Mouse (Mus musculus): Measurements from ENCODE around the gene Tal1. TPM values are rescaled to one million over a fixed set of nuclear protein-coding genes. Genes with fewer than 3 reads are reported as not detected.

Tal1 gene
- total RNA-seq (2021): 1 to 10 TPM; 1.2 TPM
- long read RNA-seq, experiment 1, partial matches to known transcripts: 0 of 2 reads
- long read RNA-seq, experiment 1, other reads (novel, unspliced or antisense): 2 of 2 reads
- long read RNA-seq, experiment 2: 0 reads

- DNase-seq: peak; percentile 24 to 34
- intact Hi-C loops (cut with DNase I): no loop called here
These were observed at the start of gene Tal1 for GRCm38 (mm10) chr4:115056371-115056920. Gene Tal1 (plus strand): TSS chr4:115056426.

- intact Hi-C loops (cut with DNase I): no loop called here
- no peak for DNase-seq
These were observed 42.0 kb upstream of the Tal1 start for GRCm38 (mm10) chr4:115014276-115014675.

- intact Hi-C loops (cut with DNase I): no loop called here
- no peak for DNase-seq
These were observed 36.2 kb upstream of the Tal1 start for GRCm38 (mm10) chr4:115019997-115020396.

GRCm38 (mm10) chr4:115035043-115035442 is 21.2 kb upstream of the Tal1 start:
- DNase-seq: peak in 1 of 2 experiments; percentile 12
- intact Hi-C loops (cut with DNase I): no loop called here

- no peak for DNase-seq
- intact Hi-C loops (cut with DNase I): no loop called here
These were observed 18.0 kb upstream of the Tal1 start for GRCm38 (mm10) chr4:115038242-115038641.

- intact Hi-C loops (cut with DNase I): loop anchor here (5.0 kb wide), 1 partner anchor 37 kb away; no protein-coding TSS in a partner anchor
- no peak for DNase-seq
These were observed 10.6 kb upstream of the Tal1 start for GRCm38 (mm10) chr4:115045621-115046020.

- peak; percentile 43 to 51 for DNase-seq
These were observed 8.5 kb upstream of the Tal1 start for GRCm38 (mm10) chr4:115047750-115048149.

GRCm38 (mm10) chr4:115048190-115048589 is 8.0 kb upstream of the Tal1 start:
- intact Hi-C loops (cut with DNase I): loop anchor here (5.0 kb wide), 1 partner anchor 34 kb away; no protein-coding TSS in a partner anchor
- DNase-seq: no peak

More at GRCm38 (mm10) chr4:115047750-115048149, 8.5 kb upstream of the Tal1 start:
- intact Hi-C loops (cut with DNase I): loop anchor here (5.0 kb wide), 1 partner anchor 35 kb away; no protein-coding TSS in a partner anchor

GRCm38 (mm10) chr4:115051245-115051644 is 5.0 kb upstream of the Tal1 start:
- intact Hi-C loops (cut with DNase I): no loop called here
- no peak for DNase-seq

GRCm38 (mm10) chr4:115052343-115053005 is 3.8 kb upstream of the Tal1 start:
- intact Hi-C loops (cut with DNase I): no loop called here

GRCm38 (mm10) chr4:115055044-115055443 is 1.2 kb upstream of the Tal1 start:
- intact Hi-C loops (cut with DNase I): no loop called here

More at GRCm38 (mm10) chr4:115052343-115053005, 3.8 kb upstream of the Tal1 start:
- peak; percentile 37 to 44 for DNase-seq

GRCm38 (mm10) chr4:115055691-115056090 is 535 bp upstream of the Tal1 start:
- intact Hi-C loops (cut with DNase I): no loop called here

More at GRCm38 (mm10) chr4:115055044-115055443, 1.2 kb upstream of the Tal1 start:
- no peak for DNase-seq

GRCm38 (mm10) chr4:115056921-115057673 is 871 bp downstream of the Tal1 start:
- DNase-seq: peak; percentile 27 to 62
- intact Hi-C loops (cut with DNase I): no loop called here

More at GRCm38 (mm10) chr4:115055691-115056090, 535 bp upstream of the Tal1 start:
- no peak for DNase-seq

- intact Hi-C loops (cut with DNase I): no loop called here
- DNase-seq: peak in 1 of 2 experiments; percentile 29
These were observed 1.6 kb downstream of the Tal1 start for GRCm38 (mm10) chr4:115057674-115058316.

- intact Hi-C loops (cut with DNase I): no loop called here
- DNase-seq: no peak
These were observed 2.1 kb downstream of the Tal1 start for GRCm38 (mm10) chr4:115058317-115058761.

- intact Hi-C loops (cut with DNase I): no loop called here
- DNase-seq: no peak
These were observed 2.8 kb downstream of the Tal1 start for GRCm38 (mm10) chr4:115058871-115059590.

GRCm38 (mm10) chr4:115059871-115060270 is 3.6 kb downstream of the Tal1 start:
- intact Hi-C loops (cut with DNase I): no loop called here
- DNase-seq: no peak

- DNase-seq: no peak
- intact Hi-C loops (cut with DNase I): no loop called here
These were observed 4.5 kb downstream of the Tal1 start for GRCm38 (mm10) chr4:115060753-115061152.

- intact Hi-C loops (cut with DNase I): no loop called here
- DNase-seq: no peak
These were observed 6.3 kb downstream of the Tal1 start for GRCm38 (mm10) chr4:115062540-115062874.

All from gastrocnemius, postnatal 36 days (tissue).